Comparison of ENCODE assay signal across 9 mouse cellular contexts in genomic region chr14:12575105-12575504, GRCm38 (mm10).
DNase-seq lines count a peak whose midpoint lies in the region; ATAC-seq and TF ChIP-seq lines count a peak whose summit lies in the region.
"Had no signal": no experiment of that assay in that cellular context is flagged by ENCODE, and none has a peak within 500 bp of the region (broad histone marks: within the 10 kb centered on the region; RNA-seq: fewer than 3 reads in every experiment).

No protein-coding gene starts in this region.

- no peak overlapping the region for H3K4me3 ChIP-seq in intestine, postnatal 0 days (ENCODE audit: low read depth, low read length)
- no peak overlapping the region for H3K4me3 ChIP-seq in intestine, embryonic 15.5 days (replicated peaks)
- H3K4me3 ChIP-seq in MEL (ENCODE audit: control insufficient read depth in 1 of 2, insufficient read depth in 1 of 2, low read depth in 2 of 2, low read length in 2 of 2): no peak overlapping the region
- H3K4me3 ChIP-seq: liver, embryonic 13.5 days had no signal

- TF ChIP-seq POLR2A in MEL (IDR thresholded peaks at IDR 0.05; ENCODE audit: control insufficient read depth in 1 of 2, insufficient read depth in 1 of 2, low read depth in 1 of 2, low read length in 2 of 2, poor library complexity in 1 of 2): no peak

- peak; percentile 66 for TF ChIP-seq RAD21 in MEL (IDR thresholded peaks at IDR 0.05; ENCODE audit: low read depth, low read length)

- peak; percentile 32 for DNase-seq in MEL (ENCODE audit: low read depth, low spot score)
- DNase-seq in cerebellum, adult 9-11 months: peak; percentile 38
- peak; percentile 29 to 37 for DNase-seq in left cerebral cortex, postnatal 36 days (ENCODE audit: low spot score in 2 of 2)
- DNase-seq in retina, embryonic 14.5 days (ENCODE audit: low spot score): peak; percentile 90
- DNase-seq in thymus, postnatal 25 days: no peak
- DNase-seq: liver, embryonic 13.5 days had no signal

- H3K9me3 ChIP-seq in intestine, postnatal 0 days (ENCODE audit: control insufficient read depth): no peaks in the 10 kb centered on the region
- H3K9me3 ChIP-seq in intestine, embryonic 15.5 days: no peaks in the 10 kb centered on the region
- H3K9me3 ChIP-seq in MEL (replicated peaks; ENCODE audit: insufficient read depth, low read length): no peaks in the 10 kb centered on the region
- H3K9me3 ChIP-seq: liver, embryonic 13.5 days had no signal

- intact Hi-C loops in left cerebral cortex, postnatal 36 days (cut with DNase I): loop anchor here (2.0 to 10.0 kb wide), 3 partner anchors 247 to 770 kb away; partner anchors contain the start of gene Cadps

- peak; percentile 86 for TF ChIP-seq CTCF in intestine, postnatal 0 days (IDR thresholded peaks at IDR 0.05; ENCODE audit: low read depth)
- TF ChIP-seq CTCF in MEL (IDR thresholded peaks at IDR 0.05 in 2 of 3, conservative IDR thresholded peaks at IDR 0.05 in 1 of 3; ENCODE audit: control insufficient read depth in 1 of 3, insufficient read depth in 1 of 3, low read depth in 2 of 3, low read length in 3 of 3, poor library complexity in 1 of 3, severe bottlenecking in 1 of 3): peak; percentile 15 to 56 (median 32)

- no peak overlapping the region for H3K4me2 ChIP-seq in intestine, postnatal 0 days (replicated peaks; ENCODE audit: low read depth)
- no peak overlapping the region for H3K4me2 ChIP-seq in intestine, embryonic 15.5 days (replicated peaks)
- H3K4me2 ChIP-seq: liver, embryonic 13.5 days had no signal

- TF ChIP-seq EP300 in MEL (IDR thresholded peaks at IDR 0.05; ENCODE audit: low read depth in 1 of 2, low read length in 2 of 2): no peak

- no peaks in the 10 kb centered on the region for H3K4me1 ChIP-seq in intestine, postnatal 0 days (replicated peaks; ENCODE audit: control insufficient read depth, insufficient read depth, low read length)
- H3K4me1 ChIP-seq in intestine, embryonic 15.5 days (replicated peaks): no peaks in the 10 kb centered on the region
- no peaks in the 10 kb centered on the region for H3K4me1 ChIP-seq in MEL (ENCODE audit: control insufficient read depth in 1 of 2, insufficient read depth in 2 of 2, low read length in 2 of 2)
- H3K4me1 ChIP-seq: liver, embryonic 13.5 days had no signal

- no peaks in the 10 kb centered on the region for H3K36me3 ChIP-seq in intestine, postnatal 0 days (ENCODE audit: control insufficient read depth, insufficient read depth)
- H3K36me3 ChIP-seq in intestine, embryonic 15.5 days: no peaks in the 10 kb centered on the region
- H3K36me3 ChIP-seq in MEL (ENCODE audit: control insufficient read depth in 1 of 2, insufficient read depth in 2 of 2, low read length in 2 of 2): no peaks in the 10 kb centered on the region
- H3K36me3 ChIP-seq: liver, embryonic 13.5 days had no signal

- no peaks in the 10 kb centered on the region for H3K27me3 ChIP-seq in intestine, postnatal 0 days (replicated peaks; ENCODE audit: control insufficient read depth, insufficient read depth, low read length)
- no peaks in the 10 kb centered on the region for H3K27me3 ChIP-seq in intestine, embryonic 15.5 days (replicated peaks)
- no peaks in the 10 kb centered on the region for H3K27me3 ChIP-seq in MEL (ENCODE audit: control insufficient read depth in 1 of 2, insufficient read depth in 2 of 2, low read length in 2 of 2)
- H3K27me3 ChIP-seq: liver, embryonic 13.5 days had no signal

- WGBS in intestine, postnatal 0 days: 26% methylated on average over 3 of the region's 3 CpGs
- WGBS in intestine, embryonic 15.5 days: 28% methylated on average over 3 of the region's 3 CpGs

- H3K9ac ChIP-seq in intestine, postnatal 0 days (ENCODE audit: low read depth, low read length): no peak overlapping the region
- H3K9ac ChIP-seq in intestine, embryonic 15.5 days: no peak overlapping the region
- no peak overlapping the region for H3K9ac ChIP-seq in MEL (ENCODE audit: control insufficient read depth, low read depth, low read length, poor library complexity, severe bottlenecking)
- H3K9ac ChIP-seq: liver, embryonic 13.5 days had no signal

- no peak for ATAC-seq in intestine, postnatal 0 days
- ATAC-seq in intestine, embryonic 15.5 days: no peak
- peak; percentile 59 for ATAC-seq in granulocyte monocyte progenitor cell, adult 5-6 weeks (replicated peaks; ENCODE audit: poor library complexity, severe bottlenecking)

- H3K27ac ChIP-seq in intestine, postnatal 0 days (ENCODE audit: low read depth, low read length): no peak overlapping the region
- no peak overlapping the region for H3K27ac ChIP-seq in intestine, embryonic 15.5 days
- H3K27ac ChIP-seq in MEL (ENCODE audit: control insufficient read depth, low read depth, low read length): no peak overlapping the region
- H3K27ac ChIP-seq: liver, embryonic 13.5 days had no signal

- no peaks in the 10 kb centered on the region for H3K79me2 ChIP-seq in MEL (ENCODE audit: control insufficient read depth, insufficient read depth, low read length, poor library complexity)

TF ChIP-seq in MEL, 35 proteins besides CTCF, POLR2A, EP300 and RAD21:
- TF ChIP-seq ZMIZ1 (IDR thresholded peaks at IDR 0.05; ENCODE audit: low read depth, low read length) (no peak), SMC3 (IDR thresholded peaks at IDR 0.05; ENCODE audit: low read depth, low read length) (peak; percentile 45), KAT2A (conservative IDR thresholded peaks at IDR 0.05; ENCODE audit: low read depth, low read length) (no peak)
TF ChIP-seq in MEL: peak in this region for 1.
